Mouse (Mus musculus): ENCODE data around the gene Oit3.

DNA sequence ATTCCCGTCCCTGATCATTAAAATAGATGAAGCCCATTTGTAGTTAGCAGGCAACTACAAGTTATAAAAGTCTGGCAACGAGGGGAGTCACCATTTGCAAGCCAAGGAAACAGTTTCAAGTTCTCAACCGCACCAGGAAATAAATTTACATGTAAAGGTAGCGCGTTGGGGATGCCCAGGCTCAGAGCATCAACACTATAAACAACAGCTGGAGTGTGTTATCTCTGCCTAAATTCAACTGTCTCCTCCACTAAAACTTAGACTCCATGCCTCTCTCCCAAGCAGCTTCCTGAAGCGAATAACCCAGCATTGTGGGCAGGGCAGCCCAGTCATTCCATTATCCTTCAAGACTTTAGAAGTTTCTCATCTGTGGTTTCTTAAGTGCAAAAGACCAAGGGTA lies 33.1 kb downstream of the Oit3 start:
- TF ChIP-seq POLR2A (IDR thresholded peaks at IDR 0.05; ENCODE audit: borderline replicate concordance, extremely low read depth, insufficient read depth, insufficient read length, poor library complexity, severe bottlenecking) (no peak), CTCF (IDR thresholded peaks at IDR 0.05; ENCODE audit: borderline replicate concordance, extremely low read depth, insufficient read depth, insufficient read length) (no peak)
